Mouse (Mus musculus) urinary bladder, postnatal 36 days (tissue): ENCODE results near the gene Amdhd2.

Experiments used
- DNase-seq, 2 experiments: peaks; one replicate each; pipeline ENCODE4 v3.0.0; 2022; ENCODE audit warnings: low spot score in 2 of 2, mixed read lengths in 1 of 2

Amdhd2 gene

DNA sequence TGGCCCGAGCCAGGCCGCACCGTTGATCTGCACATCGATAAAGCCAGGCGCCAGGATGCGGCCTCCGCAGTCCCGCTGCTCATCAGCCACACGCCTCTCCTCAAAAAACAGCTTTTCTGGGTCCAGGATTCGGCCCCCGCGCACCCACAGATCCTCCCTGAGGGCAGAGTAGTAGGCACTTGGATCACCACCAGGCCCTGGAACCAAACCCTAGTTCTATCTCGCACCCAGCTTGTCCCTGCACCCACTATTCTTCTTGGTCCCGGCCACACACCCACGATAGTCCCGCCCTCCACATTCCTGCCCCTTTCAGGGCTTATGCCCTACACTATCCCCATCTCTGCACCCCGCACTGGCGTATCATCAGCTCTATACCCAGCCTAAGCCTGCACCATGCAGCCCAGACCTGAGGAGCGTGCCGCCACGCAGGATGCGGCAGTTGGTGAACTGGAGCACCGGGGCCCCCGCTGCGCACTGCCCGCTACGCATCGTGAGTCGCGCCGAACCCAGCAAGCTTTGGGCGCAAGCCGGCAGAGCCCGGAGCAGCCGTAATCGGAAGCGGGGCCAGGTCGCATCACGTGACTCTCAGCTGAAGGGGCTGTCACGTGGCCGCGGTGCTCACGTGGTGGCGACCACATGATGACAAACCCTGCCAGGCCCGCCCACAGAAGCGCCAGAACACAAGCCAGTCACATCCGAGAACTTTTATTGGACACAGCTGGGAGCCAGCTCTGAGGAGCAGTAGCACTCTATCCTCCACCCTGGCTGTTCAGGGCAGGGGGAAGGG, at the start of gene Amdhd2:
TSS of gene Amdhd2 (minus strand) at position 591 of the 787 bp plus-strand sequence.
- DNase-seq = peak; percentile 90 to 96

DNA sequence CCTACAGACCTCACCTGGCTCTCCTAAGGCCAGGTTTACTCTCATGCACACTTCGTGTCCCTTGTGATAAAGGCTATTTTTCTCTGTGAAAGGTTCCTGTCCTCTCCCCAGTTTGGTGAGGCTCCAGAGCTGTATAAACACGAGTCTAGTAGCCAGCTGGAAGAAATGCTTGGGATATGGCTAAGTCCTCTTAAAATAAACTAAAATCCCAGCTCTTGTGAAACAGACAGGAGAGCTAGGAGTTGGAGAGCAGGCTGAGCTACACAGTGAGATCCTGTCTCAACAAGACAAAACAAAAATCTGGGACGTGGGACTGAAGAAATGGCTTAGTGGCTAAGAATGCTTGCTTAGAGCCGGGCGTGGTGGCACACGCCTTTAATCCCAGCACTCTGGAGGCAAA, 49.6 kb upstream of the Amdhd2 start:
- DNase-seq = peak; percentile 27 to 38

DNA sequence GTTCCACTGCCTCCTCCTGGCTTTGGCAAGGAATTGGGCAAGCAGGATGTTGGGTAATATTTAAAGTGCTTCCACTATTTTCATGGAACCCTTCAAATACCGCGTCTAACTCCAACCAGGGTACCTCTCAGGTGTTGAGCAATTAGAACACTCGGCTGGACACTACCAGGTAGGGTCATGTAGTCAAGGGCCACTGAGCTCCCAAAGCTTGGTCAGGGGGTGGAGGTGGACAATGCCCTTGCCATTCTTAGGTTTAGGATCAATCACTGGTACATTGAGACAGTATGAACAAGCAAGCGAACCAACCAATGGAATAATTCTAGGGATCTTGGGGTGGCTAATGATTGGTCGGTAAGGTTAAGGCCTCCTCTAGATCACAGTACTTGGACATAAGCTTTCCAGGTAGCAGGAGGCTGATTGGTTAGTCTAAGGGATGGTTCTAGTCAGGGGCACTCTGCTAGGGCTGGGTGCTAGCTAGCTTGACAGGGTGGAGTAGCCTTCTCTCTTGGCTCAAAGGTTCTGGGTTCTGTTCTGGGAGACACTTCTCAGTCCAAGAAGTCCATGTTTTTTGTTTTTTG, 49.0 kb upstream of the Amdhd2 start:
- DNase-seq = no peak

- DNase-seq = peak in 1 of 2 experiments; percentile 44
These were observed 48.3 kb upstream of the Amdhd2 start for GRCm38 (mm10) chr17:24211631-24212440.

DNA sequence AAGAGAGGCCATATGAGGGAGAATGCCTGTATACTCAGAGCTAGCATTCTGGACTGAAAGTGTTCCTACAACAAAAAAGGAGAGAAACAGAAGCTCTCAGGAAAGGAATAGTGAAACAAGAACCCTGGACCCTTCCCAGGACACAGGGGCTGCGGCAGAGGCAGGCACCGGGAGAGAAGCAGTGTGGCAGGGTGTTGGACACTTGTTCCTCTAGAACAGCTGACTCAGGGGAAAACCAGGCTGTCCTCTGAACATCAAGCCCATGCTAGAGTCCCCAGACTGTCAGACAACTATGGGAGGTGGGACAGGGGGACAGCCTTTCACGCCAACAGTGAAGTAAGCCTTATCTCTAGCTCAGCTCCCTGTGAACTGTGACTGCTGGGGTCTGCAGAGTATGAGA, 47.0 kb upstream of the Amdhd2 start:
- DNase-seq = no peak

GRCm38 (mm10) chr17:24209916-24210240, 46.3 kb upstream of the Amdhd2 start:
- DNase-seq = no peak

DNA sequence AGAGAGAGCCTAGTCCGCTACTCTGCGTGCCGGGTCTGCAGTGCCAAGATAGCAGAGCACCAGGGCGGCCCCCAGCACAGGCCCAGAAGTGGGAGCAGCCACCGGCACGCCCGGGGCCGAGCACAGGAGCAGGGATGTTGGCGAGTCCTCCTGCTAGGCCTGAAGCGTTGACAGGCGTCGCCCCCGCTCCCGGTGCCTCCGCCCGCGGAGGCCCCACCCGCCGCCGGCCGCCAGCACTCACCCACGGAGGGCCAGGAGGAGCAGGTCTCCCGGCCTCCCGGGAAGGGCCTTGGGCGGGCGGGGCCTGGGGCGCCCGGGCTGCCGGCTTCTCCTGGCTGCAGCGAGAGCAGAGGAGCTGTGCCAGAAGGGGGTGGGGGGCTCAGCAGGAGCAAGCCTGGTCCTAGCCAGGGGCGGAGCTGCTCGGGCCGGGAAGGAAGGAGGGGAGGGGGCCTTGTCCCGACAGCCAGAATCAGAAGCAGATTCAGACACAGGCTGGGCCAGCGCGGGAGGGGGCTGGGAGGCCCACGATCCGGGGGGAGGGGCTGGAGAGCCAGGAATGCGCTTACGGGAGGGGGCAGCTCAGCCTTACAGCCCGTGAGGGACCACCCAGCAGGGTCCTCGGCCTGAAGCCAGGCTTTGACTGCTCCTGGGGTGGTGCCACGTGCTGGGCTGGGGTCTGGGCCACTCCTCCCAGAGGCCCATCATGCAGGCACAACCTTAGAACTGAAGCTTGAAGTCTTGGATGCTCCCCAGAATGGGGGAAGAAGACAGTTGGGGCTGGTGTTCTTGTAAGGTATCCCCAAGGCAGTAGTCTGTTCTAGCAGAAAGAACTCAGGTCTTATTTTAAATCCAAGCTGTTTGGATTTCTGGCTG, 45.7 kb upstream of the Amdhd2 start, which contains the start of gene Ntn3:
TSS of gene Ntn3 (minus strand) at position 489 of the 873 bp plus-strand sequence.
- peak; percentile 24 to 40 for DNase-seq

DNA sequence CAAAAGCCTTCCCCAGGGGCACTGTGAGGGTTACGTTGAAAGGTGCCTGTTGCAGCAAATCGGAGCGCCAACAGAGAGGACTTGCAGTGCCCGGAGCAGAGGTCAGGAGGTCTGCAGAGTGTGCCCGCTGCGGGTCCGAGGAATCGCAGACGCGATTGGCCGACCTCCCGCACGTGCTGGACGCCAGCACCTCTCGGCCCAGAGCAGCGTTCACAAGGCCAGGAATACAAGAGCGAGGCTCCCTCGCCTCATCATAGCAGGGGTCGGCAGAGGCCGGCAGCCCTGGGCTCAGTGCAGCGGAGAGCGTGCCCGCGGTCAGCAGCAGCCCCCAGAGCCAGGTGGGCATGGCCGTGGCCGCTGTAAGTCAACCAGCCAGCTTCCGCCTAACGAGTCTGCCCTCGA, 45.1 kb upstream of the Amdhd2 start:
- no peak for DNase-seq

GRCm38 (mm10) chr17:24207768-24208640, 44.4 kb upstream of the Amdhd2 start:
- DNase-seq = no peak

DNA sequence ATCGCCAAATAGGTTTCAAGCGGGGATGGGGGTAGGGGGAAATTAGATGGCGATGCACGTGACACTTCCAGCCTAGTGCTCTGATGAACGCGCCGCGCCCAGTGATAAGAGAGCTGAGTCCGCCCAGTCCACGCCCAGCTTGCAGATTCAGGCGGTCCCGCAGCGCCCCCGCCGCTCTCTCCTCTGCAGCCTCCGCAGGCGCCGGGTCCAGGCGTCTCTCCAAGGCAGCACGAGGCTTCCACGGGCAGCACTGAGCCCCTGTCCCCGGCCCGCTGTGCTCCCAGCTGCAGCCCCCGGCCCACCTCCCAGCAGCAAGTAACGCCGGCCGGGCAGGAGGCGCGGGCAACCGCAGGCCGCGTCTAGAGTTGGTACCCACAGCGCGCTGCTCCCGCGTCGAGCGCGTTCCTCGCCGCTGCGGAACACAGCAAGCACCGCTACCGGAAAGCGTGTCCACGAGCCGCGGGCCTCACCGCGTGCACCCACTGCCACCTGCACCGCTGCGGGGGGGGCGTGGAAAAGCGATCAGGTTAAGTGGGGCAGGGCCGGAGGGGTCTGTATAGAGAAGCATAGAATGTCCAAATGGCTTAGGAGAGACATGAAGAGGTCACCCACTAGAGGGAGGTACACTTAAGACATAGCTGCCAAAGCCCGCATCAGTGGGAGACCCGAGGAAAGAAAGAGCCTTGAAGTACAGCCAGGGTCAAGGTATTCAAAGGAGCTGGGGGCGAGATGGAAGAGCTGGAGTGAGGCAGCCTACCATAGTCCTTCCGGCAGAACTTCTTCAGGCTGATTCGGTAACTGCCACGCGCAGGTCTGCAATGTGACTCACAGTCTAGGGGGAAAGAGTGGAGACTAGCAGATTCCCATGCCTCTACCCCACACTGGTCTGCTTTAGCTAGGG, 43.1 kb upstream of the Amdhd2 start:
- peak in 1 of 2 experiments; percentile 53 for DNase-seq

DNA sequence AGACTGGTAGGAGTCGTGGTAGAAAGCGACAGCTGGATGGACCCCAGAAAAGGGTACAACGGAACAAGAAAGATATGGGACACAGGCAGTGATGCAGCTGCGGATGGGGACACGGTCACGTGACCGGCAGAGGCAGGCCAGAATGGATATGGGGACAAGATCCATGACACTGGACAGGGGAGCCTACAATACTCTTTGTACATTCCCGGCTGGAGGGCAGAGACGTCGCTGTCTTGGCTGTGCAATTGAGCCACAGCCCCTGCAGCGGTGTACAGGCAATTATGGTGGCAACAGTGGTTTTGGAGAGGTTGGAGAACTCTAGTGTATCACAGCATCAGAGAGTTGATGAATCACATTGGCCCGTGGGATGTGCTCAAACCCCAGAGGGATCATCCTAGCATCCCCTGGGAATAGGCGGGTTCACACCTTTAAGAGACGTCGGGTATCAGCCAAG, 42.4 kb upstream of the Amdhd2 start:
- no peak for DNase-seq

GRCm38 (mm10) chr17:24205284-24205888, 41.8 kb upstream of the Amdhd2 start, which contains the start of gene Tbc1d24:
Gene Tbc1d24, minus strand, starts transcription at chr17:24205562.
- DNase-seq = peak; percentile 86 to 88

DNA sequence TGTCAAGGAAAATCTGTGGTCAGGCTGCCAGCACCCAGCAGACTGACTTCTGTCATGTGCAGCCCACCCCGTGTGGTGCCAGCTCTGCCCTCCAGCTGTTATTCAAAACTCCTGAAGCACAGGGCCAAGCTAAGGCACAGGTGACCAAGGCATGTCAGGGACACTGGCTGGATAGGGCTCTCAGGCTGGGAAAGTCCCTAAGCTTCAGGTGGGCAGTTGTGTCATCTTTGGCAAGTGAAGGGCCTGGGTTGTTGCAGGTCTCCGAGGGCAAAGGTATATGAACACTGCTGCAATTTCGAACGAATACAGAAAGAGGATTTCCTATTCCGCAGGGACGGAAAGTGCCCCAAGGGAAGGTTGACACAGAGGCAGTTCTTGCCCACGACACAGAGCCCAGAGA, 41.3 kb upstream of the Amdhd2 start:
- no peak for DNase-seq

DNA sequence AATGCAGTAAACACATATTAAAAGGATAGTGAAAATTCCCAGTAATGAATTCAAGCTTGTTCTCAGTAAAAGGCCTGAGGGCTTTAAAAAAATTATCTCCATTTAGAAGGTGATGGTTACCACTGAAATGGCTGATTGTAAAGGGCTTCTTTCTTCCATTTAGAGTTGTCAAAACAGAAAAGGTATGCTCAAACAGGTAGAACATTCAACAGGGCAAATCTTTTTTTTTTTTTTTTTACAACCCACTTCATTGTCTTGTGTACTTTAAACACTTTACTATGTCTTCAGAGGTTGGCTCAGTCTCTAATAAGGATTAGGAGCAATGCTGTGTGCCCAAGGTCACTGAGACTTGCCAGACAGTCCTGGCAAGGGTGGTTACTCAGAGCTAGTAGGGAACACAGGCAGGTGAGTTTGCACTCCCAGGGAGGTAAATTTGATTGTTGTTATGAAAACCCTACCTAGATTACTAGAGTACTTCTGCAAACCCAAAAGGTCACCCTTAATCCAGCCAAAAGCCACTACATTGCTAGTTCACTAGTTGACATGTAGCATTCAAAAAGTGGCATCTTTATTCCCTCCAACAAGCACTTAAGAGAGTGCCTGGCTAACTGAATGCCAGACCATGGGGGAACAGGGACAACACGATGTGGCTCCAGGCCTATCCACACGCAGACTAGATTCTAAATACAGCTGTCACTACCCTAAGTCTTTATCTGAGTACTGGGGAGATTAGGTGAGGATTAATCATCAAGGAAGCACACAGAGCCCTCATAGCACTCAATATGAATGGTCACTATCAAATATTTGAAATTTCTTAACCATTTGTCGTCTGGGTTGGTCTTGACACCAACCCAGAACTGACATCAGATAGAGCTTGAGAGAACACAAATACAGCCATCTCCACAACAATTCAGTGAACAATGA, 40.3 kb upstream of the Amdhd2 start:
- DNase-seq = no peak

GRCm38 (mm10) chr17:24203068-24203467, 39.5 kb upstream of the Amdhd2 start:
- no peak for DNase-seq

- DNase-seq = no peak
These were observed 37.5 kb upstream of the Amdhd2 start for GRCm38 (mm10) chr17:24201092-24201491.

DNA sequence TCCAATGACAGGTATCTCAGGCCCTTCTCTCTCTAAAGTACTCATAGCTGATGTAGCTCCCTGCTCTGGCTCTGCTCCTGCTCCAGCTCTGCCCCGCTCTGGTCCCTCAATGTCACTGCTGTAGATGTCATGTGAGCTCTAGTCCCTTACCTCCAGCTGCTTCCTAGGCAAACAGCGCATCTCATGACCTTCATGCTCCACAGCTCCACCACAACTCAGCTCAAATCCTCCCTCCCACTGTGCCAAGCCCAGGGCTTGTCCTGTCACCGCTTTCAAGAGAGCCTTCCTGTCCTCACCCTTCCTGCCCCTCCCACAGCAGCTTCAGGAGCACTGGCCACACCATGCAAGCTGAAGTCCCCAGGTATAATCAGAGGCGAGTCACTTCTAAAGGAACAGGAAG, 36.2 kb upstream of the Amdhd2 start:
- DNase-seq = no peak

- DNase-seq = no peak
These were observed 35.7 kb upstream of the Amdhd2 start for GRCm38 (mm10) chr17:24199252-24199651.
